Mouse (Mus musculus): ENCODE data around the gene Ccdc93.

Gene Ccdc93

DNA sequence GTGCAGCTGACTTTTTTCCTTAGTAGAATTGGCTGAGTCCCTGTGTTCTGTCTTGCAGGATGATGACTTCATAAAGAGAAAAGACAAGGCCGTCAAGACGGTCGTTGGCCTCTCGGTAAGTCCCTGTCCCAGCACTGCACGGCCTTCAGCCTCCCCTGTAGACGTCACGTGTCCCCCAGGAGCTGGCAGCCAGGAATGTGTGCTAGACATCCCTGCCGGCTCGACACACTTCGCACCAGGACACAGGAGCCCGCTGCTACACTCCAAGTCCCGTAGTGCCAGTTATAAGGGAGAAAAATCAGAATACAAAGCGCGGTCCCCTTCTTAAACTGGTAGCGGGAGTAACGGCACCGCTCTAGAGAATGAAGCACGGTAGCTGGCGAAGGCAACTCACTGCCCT lies 17.3 kb downstream of the Ccdc93 start:
- no peak for DNase-seq

DNA sequence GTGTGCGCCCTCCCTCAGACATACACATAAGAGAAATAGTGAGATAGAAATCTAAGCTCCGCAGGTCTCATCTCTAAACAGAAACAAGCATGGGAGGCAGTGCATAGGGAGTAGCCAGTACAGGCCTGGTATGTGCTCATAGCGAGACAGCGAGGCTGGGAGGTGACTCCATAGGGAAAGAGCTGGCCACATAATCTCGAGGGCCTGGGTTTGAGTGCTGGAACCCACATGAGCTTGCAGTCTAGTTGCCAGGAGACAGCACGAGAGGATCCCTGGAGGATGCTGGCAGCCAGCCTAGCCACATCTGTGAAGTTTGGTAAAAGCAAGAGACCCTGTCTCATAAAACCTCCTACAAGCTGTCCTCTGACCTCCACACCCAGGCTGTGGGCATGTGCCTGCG lies 20.2 kb downstream of the Ccdc93 start:
- no peak for DNase-seq

DNA sequence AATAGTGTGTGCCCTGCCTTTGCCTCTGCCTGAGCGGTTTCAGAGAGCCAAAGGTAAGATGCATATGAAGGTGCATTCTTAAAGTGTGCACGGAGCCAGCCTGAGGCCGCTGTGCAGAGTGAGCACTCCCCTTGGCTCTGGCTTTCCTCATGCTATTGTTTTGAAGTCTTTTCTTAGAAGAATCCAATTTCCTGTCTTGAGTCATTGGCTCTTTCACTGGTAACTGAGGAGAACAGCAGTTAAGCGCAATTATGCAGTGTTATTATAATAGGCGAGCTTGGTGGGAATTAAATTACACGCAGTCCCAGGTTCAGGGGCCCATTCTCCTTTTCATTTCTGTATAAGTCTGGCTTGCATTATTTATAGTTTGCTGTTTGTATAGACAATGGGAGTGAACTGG lies 21.6 kb downstream of the Ccdc93 start:
- DNase-seq = no peak

DNA sequence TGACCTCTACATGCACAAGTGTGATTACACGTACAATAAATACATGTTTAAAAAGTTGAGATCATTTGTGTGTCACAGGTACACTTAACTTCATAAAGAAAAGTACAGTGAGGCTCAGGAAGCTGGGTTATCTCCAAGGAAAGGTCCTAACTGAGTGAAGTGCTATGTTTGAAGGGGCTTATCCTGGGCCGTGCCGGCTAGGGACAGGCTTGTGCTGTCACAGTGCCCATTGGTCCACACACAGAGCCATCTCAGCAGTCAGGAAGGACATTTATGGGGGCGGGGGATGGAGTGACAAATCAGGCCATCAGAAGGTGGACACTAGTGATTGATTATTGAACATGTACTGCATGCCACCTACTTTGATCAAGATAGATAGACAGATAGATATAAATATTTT lies 22.2 kb downstream of the Ccdc93 start:
- DNase-seq = no peak

DNA sequence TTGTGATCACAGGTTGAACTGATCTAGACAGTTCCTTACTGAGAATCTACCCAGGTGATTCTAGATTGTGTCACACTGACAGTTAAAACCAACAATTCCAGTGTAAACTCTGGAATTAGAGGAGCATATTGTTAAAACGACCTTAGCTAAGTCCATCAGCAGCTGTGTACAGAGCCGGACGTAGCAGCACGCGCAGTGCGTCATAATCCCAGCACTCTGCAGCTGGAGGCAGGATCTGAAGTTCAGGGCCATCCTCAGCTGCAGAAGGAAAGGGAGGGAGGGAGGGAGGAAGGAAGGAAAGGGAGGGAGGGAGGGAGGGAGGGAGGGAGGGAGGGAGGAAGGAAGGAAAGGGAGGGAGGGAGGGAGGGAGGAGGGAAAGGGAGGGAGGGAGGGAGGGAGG lies 24.1 kb downstream of the Ccdc93 start:
- no peak for DNase-seq

DNA sequence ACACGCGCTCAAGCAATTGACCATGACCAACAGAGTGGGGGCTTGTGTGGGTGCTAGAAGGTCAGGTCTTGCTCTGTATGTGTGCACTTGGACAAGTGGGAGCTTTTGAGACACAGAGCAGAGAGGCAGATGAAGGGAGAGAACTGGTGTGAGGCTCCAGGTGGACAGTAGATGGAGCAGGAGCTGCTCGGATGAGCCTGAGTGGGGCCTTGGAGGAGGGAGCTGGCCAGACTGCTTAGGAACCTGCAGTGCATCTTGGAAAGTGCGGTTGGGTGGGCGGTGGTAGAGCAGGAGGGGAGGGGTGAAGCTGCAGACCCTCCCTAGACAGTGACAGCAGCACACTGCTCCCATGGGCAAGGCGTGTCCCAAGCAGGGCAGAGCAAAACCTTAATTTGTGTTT lies 29.2 kb downstream of the Ccdc93 start:
- DNase-seq = no peak

DNA sequence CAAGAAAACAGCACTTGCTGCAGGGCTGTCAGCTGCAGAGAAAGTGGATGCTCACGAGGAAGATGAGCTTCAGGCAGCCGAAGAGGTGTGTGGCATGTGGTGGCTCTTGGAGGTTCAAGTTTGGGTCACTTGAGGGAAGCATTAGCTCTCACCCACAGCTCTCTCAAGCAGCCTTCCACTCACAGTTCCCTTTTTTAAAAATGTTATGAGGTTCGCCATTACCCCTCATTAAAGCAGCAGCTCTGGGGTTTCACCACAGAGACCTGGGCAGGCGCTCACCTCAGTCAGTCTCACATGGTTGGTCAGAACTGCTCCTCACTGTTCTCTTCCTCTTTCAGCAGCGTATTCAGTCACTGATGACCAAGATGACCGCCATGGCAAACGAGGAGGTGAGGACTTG lies 31.0 kb downstream of the Ccdc93 start:
- no peak for DNase-seq

DNA sequence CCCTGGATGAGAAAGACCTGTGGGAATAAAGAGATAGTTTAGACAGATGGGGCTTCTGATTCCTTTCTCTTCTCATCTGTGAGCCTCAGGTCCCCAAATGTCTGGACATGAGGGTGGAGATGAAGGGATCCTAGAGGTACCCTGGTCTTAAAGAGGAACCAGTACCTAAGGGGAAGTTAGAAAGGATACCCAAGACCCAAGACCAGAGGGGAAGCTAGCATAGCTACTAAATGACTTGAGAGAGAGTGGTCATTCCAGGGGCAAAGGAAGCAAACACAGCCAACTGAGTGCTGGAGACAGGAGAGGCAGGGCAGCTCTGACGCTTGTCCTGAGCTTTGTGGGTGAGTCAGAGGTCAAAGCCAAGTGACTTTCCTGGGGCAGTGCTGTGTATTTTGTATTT lies 31.8 kb downstream of the Ccdc93 start:
- no peak for DNase-seq

DNA sequence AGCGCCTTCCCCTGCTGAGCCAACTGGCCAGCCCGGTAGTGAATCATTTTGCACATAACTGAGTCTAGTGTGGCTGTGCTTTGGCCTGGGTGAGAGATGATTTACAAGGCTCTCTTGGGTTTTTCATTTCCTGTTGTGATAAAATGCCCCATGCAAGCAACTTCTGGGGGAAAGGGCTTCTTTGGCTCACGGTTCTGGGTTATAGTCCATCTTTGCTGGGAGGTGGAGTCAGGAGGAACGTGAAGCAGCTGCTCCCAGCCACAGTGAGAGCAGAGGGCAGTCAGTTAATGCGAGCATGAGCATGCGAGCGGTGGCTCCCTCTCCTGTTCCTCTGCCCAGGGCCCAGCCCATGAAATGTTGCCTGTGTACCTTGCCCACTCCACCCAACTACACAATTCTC lies 33.0 kb downstream of the Ccdc93 start:
- DNase-seq = no peak

DNA sequence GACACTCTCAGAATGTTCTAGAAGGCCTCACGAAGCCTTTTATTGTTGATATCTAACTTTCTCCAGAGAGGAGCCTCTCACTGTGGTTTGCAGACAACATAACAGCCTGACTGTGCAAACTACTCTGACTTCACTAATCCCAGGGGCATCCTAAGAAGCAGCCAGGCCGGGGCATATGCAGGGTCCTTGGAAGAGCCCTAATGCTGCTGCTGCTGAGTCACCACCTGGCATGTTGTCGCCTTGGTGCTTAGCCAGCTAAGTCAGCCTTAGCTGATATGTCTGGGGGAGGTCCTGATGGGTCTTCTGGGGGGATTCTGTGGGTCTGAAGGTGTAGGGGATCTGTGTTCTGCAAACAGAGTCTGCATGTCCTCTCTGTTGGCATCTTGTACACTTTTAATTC lies 35.4 kb downstream of the Ccdc93 start:
- DNase-seq = peak; percentile 40

DNA sequence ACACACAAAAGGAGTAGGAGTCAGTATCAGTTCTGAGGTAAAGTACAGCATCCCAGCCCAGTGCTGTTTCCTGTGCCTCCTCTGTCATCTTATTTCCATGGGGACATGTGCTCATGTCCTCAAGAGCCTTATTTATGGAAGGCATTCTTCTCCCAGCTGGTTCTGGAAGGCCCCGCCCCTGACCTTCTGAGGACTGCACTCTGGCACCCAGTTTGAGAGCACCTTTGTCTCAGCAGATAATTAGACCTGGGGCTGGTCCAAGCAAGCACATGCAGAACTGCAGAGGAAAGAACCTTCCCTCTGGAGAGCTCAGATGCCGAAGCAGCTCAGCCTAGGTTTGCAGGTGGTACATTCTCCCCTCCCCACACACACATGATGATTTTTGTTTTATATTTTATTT lies 37.4 kb downstream of the Ccdc93 start:
- DNase-seq = no peak

DNA sequence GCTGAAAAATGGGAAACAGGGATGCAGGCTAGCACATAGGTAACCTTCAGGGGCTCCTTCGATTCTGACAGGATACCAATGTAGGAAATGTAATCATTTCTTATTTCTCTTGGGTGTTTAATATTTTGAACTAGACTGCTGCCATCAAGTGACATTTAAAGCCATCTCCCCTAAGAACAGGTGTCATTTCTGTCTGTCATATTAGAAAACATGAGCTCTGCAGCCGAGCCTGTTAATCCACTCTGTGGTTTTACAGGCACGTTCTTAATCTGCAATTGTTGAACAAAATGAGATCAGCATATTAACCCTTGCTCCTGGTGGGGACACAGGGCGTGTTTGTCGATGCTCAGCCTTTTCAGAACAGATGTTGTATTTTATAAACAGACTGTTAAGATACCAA lies 40.7 kb downstream of the Ccdc93 start:
- peak; percentile 16 for DNase-seq

DNA sequence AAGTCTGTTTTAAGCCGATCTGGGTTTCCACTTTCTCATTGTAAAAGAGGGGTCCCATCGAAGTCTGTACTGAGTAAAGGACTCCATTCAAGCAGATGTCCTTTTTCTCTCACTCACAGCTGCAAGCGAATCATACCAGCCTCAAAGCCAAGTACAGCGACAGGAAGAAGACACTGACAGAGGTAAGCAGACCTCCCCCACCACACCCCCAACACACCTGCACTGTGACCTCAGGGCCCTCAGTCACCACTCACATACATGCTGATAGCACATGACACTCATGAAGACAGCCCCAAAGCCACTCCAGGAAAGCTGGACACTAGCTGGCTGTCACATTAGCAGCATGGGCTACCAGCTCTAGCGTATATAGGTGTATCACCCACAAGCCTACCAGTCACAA lies 46.9 kb downstream of the Ccdc93 start:
- no peak for DNase-seq

DNA sequence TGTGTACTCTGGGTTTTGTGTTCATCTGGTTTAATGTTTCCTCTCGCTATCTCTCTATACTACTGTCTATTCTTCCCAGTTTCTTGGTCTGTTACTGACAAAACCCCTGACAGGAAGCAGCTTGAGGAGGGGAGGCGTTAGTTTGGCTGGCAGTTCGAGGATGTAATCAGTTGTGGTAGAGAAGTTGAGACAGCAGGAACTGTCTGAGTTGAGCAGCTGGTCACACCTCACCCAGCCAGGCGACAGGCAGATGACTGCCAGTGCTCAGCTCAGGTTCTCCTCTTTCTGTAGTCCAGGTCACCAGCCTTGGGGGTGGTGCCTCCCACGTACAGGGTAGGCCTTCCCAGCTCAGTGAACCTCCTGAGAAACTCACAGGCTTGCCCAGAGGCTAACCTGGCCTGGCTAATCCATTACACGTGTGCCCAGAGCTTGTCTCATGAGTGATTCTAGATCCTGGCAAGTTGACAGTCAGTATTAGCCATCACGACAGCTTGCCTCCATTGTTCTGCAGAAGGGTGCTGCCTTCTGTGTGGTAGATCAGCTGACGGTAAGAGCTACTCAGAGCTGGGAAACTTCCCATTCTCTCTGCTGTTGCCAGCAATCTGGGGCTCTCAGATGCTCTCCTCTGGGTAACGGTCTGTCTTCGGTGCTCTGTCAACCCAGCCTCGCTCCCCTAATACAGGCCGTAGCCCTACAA lies 47.6 kb downstream of the Ccdc93 start:
- DNase-seq = no peak

DNA sequence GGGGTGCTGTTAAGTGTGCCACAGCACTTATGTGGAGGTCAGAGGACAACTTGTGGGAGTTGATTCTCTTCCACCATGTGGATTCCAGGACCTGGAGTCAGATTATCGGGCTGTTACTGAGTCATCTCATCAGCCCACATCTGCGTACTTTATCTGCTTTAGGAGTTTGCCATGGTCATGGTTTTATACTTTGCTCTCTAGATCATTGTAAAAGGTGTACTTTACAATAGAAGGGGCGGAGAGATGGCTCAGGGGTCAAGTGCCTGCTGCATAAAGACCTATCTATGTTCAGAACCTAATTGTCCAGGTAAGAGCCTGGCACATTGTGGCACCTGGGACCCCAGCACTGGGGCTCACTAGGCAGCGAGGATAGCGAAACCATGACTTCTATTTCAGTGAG lies 48.6 kb downstream of the Ccdc93 start:
- no peak for DNase-seq

DNA sequence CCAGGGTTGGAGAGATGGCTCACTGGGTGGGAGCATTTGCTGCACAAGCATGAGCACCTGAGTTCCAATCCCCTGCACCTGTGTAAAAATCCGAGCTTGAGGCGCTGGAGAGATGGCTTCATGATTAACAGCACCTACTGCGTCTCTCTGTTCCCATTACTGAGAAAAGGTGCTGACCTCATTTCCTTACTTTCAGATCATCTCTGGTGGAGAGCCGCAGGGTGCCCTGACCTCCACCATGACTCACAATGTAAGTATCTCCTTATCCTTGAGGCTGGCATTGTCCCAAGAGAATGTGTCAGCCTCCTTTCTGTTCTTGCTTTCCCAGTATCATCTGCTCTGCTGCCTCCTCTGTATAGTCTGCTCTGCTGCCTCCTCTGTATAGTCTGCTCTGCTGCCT lies 52.2 kb downstream of the Ccdc93 start:
- DNase-seq = no peak

DNA sequence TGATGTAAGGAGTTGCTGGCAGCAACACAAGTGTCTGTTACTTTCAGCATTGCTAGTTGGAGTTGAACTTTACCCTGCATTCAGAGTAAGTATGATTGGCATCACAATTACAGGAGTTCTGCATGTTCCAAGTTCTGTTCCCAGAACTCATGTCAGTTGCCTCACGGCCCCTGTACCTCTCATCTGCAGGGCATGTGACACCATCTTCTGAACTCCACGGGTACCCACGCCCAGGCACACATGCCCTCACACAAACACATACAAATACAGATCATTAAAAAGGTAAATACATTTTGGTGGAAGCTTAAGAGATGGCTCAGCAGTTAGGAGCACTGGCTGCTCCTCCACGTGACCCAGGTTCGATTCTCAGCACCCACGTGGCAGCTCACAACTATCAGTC lies 56.0 kb downstream of the Ccdc93 start:
- no peak for DNase-seq

DNA sequence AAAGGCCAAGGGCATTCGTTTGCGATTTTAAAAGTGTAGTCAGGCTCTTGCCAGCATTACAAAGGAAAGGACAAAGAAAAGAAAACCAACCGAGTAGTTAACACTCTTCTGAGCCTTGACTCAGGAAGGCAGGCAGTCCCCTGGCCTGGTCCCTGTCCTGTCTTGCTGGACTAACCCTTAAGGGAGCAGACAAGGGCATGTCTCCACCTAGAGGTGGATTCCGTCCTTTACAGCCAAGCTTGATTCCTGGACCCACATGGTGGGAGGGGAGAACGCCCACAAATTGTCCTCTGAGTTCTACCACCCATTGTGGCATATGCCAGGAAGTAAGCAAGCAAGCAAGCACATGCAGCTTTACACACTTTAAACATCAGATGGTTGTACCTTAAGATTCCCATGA lies 59.4 kb downstream of the Ccdc93 start:
- peak; percentile 53 for DNase-seq

DNA sequence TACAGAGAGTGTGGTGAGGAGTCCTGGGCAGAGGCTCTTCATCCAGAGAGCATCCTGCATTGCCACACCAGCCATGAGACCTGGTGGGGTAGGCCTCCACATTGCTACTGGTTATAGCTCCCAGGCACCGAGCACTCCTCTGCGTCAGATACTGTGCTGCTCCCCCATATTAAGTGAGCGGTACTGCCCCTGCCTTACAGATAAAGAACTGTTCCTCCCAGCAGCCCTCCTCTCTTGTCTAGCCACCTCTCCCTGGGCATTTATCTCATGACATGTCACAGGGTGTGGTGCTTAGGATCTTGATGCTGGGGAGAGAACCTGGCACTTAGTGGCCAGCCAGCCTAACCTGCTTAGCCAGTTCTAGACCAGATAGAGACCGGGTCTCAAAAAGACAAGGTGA lies 66.2 kb downstream of the Ccdc93 start:
- no peak for DNase-seq

DNA sequence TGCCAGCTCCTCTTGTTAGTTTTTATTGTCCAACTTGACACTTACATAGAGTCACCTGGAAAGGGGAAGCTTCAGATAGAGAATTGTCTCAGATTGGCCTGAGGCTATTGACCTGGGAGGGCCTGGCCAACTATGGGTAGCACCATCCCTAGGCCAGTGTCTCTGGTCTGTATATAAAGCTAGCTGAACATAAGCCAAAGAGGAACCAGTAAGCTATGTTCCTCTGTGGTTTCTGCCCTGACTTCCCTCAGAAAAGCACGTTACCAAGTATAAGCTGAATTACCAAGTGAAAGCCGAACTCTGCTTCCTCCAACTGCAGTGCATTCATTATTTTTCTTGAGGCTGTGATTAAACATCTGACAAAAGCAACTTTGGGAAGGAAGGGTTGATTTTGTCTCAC lies 77.9 kb downstream of the Ccdc93 start:
- no peak for DNase-seq

DNA sequence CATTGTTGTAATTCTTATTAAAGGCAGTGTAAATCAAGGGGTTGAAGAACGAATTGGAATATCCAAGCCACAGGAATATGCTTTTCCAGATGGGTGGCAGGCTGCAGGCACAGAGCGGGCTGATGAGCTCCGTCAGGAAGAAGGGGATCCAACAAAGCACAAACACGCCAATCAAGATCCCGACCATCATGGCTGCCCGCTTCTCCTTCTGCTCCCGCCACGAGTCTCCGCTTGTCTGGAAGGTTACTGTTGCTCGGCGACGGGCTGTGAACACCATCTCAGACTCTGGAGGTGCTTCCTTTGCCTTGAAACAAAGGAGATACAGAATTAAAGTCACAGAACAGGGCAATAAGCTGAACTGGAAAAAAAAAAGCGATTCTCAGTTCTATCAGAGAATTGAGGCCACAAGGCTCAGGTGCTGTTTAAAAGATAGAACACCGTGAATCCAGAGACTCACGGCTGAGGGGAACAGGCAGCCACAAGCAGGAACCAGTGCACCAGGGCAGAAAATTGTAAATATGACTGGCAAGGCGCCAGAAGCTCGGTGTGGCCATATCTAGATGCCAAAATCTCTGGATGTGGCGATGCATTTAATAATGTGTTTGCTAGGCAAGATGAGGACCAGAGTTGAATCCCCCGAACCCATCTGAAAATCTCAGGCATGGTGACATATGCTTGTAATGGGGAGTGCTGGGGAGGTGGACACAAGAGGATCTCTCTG lies 79.7 kb downstream of the Ccdc93 start:
- DNase-seq = peak; percentile 31

DNA sequence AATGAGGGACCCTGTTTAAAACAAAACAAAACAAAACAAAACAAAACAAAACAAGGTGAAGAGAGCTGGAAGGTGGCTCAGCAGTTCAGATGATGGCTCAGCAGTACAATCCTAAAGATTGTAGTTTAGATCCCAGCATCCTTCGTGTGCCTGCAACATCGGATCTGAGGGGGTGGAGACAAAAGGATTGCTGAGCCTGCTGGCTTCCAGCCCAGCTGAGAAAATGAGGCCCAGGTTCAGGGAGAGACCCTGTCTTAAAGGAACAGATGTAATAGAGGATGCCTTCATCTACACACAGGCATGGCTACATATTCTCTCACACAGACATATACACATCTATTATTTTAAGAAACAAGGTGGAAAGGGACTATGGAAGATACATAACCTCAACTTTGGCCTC lies 80.3 kb downstream of the Ccdc93 start:
- DNase-seq = no peak

DNA sequence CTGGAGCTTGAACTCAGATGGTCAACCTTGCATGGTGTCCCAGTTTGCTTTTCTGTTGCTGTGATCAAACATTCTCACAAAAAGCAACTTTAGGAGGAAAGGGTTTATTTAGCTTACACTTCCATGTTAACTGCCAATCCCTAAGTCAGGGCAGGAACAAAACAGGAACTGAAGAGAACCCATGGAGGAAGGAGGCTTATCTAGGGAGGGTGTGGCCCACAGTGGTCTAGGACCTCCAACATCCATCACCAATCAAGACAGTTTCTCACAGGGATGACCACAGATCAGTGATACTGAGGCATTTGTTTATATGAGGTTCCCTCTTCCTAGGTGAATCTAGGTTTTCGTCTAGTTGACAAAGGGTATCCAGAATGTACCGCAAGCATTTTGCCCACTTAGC lies 81.1 kb downstream of the Ccdc93 start:
- DNase-seq = no peak

DNA sequence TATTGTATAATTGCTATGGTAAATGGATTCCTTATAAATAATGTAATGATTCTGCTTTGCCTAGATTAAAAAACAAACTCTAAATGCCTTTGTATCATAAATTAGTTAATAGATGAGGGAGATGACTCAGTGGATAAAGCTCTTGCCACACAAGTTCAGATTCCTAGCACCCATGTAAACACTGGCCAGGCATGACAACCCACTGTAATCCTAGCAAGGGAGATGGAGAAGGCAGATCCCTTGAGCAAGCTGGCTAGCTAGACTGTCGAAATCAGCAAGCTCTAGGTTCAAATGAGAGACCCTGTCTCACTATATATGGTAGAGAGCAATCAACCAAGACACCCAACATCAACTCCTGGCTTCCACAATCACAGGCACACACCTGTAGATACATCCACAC lies 87.8 kb downstream of the Ccdc93 start:
- DNase-seq = no peak

DNA sequence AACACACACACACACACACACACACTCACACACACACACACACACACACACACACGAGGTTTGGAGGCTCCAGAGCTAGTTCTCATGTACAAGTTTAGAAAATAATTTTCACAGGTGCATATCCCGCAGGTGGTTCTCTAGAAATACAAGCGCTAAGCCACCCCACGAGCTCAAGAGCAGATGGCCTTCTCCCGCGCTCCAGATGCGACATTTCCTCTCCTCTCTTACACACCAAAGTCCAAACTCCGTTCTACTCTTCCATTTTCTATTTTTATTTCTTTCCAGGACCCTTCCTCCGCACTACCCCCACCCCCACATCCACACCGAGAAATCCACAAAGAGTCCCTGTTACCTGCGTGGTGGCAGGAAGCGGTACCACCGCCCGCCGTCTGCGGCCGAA lies 96.2 kb downstream of the Ccdc93 start:
- DNase-seq = no peak
